Mouse (Mus musculus) testis, adult 2 months (tissue): ENCODE data around the gene Stag1. TPM values are rescaled to one million over a fixed set of nuclear protein-coding genes. Genes with fewer than 3 reads are reported as not detected.
"Not testable (repeated sequence)": the region's sequence is repeated elsewhere in the genome, so short reads cannot be mapped to it uniquely, and the experiment has no call there.

Experiments
- H3K27ac ChIP-seq: fragments of 200-500 bp; 2 replicates; pipeline ENCODE4 v1.5.1; 2012; ENCODE audit warnings: low read depth, low read length; ENCODE audit not compliant: control insufficient read depth, insufficient read depth
- H3K27me3 ChIP-seq: fragments of 200-500 bp; 2 replicates; pipeline ENCODE4 v1.6.1; 2012; ENCODE audit warnings: mild to moderate bottlenecking, low read length, moderate library complexity; ENCODE audit not compliant: control insufficient read depth, insufficient read depth
- H3K36me3 ChIP-seq: fragments of 200-500 bp; 2 replicates; pipeline ENCODE4 v1.6.1; 2012; ENCODE audit warnings: mild to moderate bottlenecking, low read length; ENCODE audit not compliant: control insufficient read depth, insufficient read depth
- H3K4me1 ChIP-seq: fragments of 200-500 bp; 2 replicates; pipeline ENCODE4 v1.6.1; 2012; ENCODE audit warnings: low read length; ENCODE audit not compliant: control insufficient read depth, insufficient read depth
- H3K4me3 ChIP-seq: fragments of 200-500 bp; 2 replicates; pipeline ENCODE4 v1.5.1; 2012; ENCODE audit warnings: low read depth, mild to moderate bottlenecking, low read length, moderate library complexity, mixed read lengths; ENCODE audit not compliant: control insufficient read depth
- CTCF ChIP-seq: fragments of 200-500 bp; IDR thresholded peaks from 2 replicates; pipeline ENCODE4 v1.5.1; 2012; ENCODE audit warnings: low read depth, mild to moderate bottlenecking, inconsistent platforms, low read length, moderate library complexity; ENCODE audit not compliant: control insufficient read depth, insufficient read depth, insufficient replicate concordance
- POLR2A ChIP-seq: fragments of 200-500 bp; IDR thresholded peaks from 2 replicates; pipeline ENCODE4 v1.6.1; 2012; ENCODE audit warnings: low read depth, mild to moderate bottlenecking, inconsistent platforms, low read length, moderate library complexity; ENCODE audit not compliant: control insufficient read depth
- polyA plus RNA-seq: library from polyadenylated mRNA; depleted of rRNA; stranded (reverse); fragments of >200 nt; gene quantifications from 2 replicates; pipeline ENCODE4 v1.2.3, GENCODE M21; 2012

Stag1 gene
- polyA plus RNA-seq, 1 experiment = 7.0 TPM

GRCm38 (mm10) chr9:100692239-100692638 lies 94.6 kb downstream of the Stag1 start:
- TF ChIP-seq POLR2A = no peak
- TF ChIP-seq CTCF = no peak
- no peaks in the 10 kb centered on the region for H3K4me1 ChIP-seq
- no peaks in the 10 kb centered on the region for H3K27me3 ChIP-seq
- no peak overlapping the region for H3K27ac ChIP-seq
- no peaks in the 10 kb centered on the region for H3K36me3 ChIP-seq
- no peak overlapping the region for H3K4me3 ChIP-seq

GRCm38 (mm10) chr9:100696537-100696936 lies 98.9 kb downstream of the Stag1 start:
- TF ChIP-seq CTCF (no peak), POLR2A (no peak)
- H3K4me3 ChIP-seq = no peak overlapping the region
- no peak overlapping the region for H3K27ac ChIP-seq

GRCm38 (mm10) chr9:100707644-100708043 lies 110.0 kb downstream of the Stag1 start:
- H3K27ac ChIP-seq = no peak overlapping the region
- no peaks in the 10 kb centered on the region for H3K27me3 ChIP-seq
- no peak overlapping the region for H3K4me3 ChIP-seq
- TF ChIP-seq POLR2A (no peak), CTCF (no peak)
- H3K36me3 ChIP-seq = no peaks in the 10 kb centered on the region
- H3K4me1 ChIP-seq = no peaks in the 10 kb centered on the region

More at GRCm38 (mm10) chr9:100696537-100696936, 98.9 kb downstream of the Stag1 start:
- H3K27me3 ChIP-seq = no peaks in the 10 kb centered on the region
- H3K4me1 ChIP-seq = no peaks in the 10 kb centered on the region
- H3K36me3 ChIP-seq = no peaks in the 10 kb centered on the region

- no peaks in the 10 kb centered on the region for H3K4me1 ChIP-seq
- H3K36me3 ChIP-seq = no peaks in the 10 kb centered on the region
- H3K4me3 ChIP-seq = no peak overlapping the region
- H3K27ac ChIP-seq = no peak overlapping the region
- H3K27me3 ChIP-seq = no peaks in the 10 kb centered on the region
- TF ChIP-seq POLR2A (no peak), CTCF (no peak)
Observed at GRCm38 (mm10) chr9:100711665-100712064, 114.1 kb downstream of the Stag1 start.

GRCm38 (mm10) chr9:100724832-100725231 lies 127.2 kb downstream of the Stag1 start:
- not testable (repeated sequence) for H3K36me3 ChIP-seq, H3K27ac ChIP-seq, H3K4me1 ChIP-seq, H3K4me3 ChIP-seq, H3K27me3 ChIP-seq

- Histone ChIP-seq H3K4me1 (no peaks in the 10 kb centered on the region), H3K27me3 (no peaks in the 10 kb centered on the region), H3K27ac (no peak overlapping the region), H3K36me3 (no peaks in the 10 kb centered on the region), H3K4me3 (no peak overlapping the region)
- TF ChIP-seq CTCF (no peak), POLR2A (no peak)
Observed at GRCm38 (mm10) chr9:100731839-100732238, 134.2 kb downstream of the Stag1 start.

GRCm38 (mm10) chr9:100733907-100734440 lies 136.4 kb downstream of the Stag1 start:
- no peak for TF ChIP-seq POLR2A
- TF ChIP-seq CTCF = no peak
- H3K36me3 ChIP-seq = no peaks in the 10 kb centered on the region
- no peaks in the 10 kb centered on the region for H3K27me3 ChIP-seq
- H3K4me3 ChIP-seq = peak overlapping the region; percentile 76
- no peaks in the 10 kb centered on the region for H3K4me1 ChIP-seq
- no peak overlapping the region for H3K27ac ChIP-seq

- Histone ChIP-seq H3K4me3 (no peak overlapping the region), H3K27ac (no peak overlapping the region), H3K4me1 (no peaks in the 10 kb centered on the region), H3K27me3 (no peaks in the 10 kb centered on the region), H3K36me3 (no peaks in the 10 kb centered on the region)
- TF ChIP-seq CTCF (no peak), POLR2A (no peak)
Observed at GRCm38 (mm10) chr9:100735993-100736645, 138.5 kb downstream of the Stag1 start.
